Comparison of ENCODE assay signal across 9 mouse cellular contexts in the genomic region with DNA sequence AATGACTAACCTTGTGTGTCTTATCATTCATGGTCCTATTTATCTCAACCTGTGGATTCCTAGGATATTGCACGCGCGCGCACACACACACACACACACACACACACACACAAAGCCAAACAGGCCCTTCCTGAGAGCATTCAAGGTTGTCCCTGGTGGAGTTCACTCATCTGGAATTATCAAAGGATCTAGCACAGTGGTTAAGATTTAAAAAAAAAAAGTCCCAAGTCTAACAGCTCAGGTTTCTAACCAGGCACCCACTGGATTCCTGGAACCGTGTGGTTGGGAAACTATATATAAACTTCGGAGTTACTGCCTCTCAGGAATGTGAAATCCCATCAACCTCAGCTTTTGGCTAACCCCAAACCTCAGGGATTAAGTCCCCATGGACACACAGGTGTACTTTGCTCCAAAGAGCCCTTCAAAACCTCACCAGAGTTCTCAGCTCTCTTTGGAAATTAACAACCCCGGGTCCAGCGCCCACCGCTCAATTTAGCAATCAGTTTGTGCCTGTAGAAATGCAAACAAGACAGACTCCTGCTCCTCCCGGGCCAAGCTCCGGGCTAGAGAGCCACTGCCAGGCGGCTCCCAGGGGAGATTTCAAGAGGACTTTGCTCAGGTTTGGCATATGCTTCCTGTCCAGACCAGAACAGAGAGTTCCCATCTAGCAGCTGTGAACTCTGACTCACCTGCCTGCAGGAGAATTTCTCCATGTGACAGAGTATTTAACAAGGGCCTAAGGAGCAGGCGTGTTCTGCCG.
DNase-seq lines count a peak whose midpoint lies in the region; ATAC-seq lines count a peak whose summit lies in the region.
"Had no signal": no experiment of that assay in that cellular context is flagged by ENCODE, and none has a peak within 500 bp of the region (broad histone marks: within the 10 kb centered on the region; RNA-seq: fewer than 3 reads in every experiment).

No protein-coding gene starts in this region.

- no peak overlapping the region for H3K4me3 ChIP-seq in hindbrain, embryonic 10.5 days
- no peak overlapping the region for H3K4me3 ChIP-seq in hindbrain, embryonic 14.5 days (replicated peaks; ENCODE audit: low read length)
- H3K4me3 ChIP-seq in kidney, embryonic 14.5 days (ENCODE audit: low read length) = no peak overlapping the region
- no peak overlapping the region for H3K4me3 ChIP-seq in lung, embryonic 16.5 days (ENCODE audit: low read length)
- no peak overlapping the region for H3K4me3 ChIP-seq in forebrain, embryonic 15.5 days
- H3K4me3 ChIP-seq: embryonic facial prominence, embryonic 15.5 days had no signal

- peaks cover 7% of the 10 kb centered on the region; the same call in 1 of the 2 replicates for H3K27me3 ChIP-seq in hindbrain, embryonic 10.5 days (ENCODE audit: insufficient read depth, poor library complexity, severe bottlenecking)
- H3K27me3 ChIP-seq in hindbrain, embryonic 14.5 days (ENCODE audit: control insufficient read depth, insufficient read depth, low read length) = no peaks in the 10 kb centered on the region
- H3K27me3 ChIP-seq in kidney, embryonic 14.5 days (ENCODE audit: control insufficient read depth, insufficient read depth, low read length) = no peaks in the 10 kb centered on the region
- no peaks in the 10 kb centered on the region for H3K27me3 ChIP-seq in lung, embryonic 16.5 days (ENCODE audit: control insufficient read depth, insufficient read depth, low read depth, low read length)
- no peaks in the 10 kb centered on the region for H3K27me3 ChIP-seq in forebrain, embryonic 15.5 days
- H3K27me3 ChIP-seq: embryonic facial prominence, embryonic 15.5 days had no signal

- H3K36me3 ChIP-seq in hindbrain, embryonic 10.5 days = no peaks in the 10 kb centered on the region
- no peaks in the 10 kb centered on the region for H3K36me3 ChIP-seq in hindbrain, embryonic 14.5 days (replicated peaks; ENCODE audit: control insufficient read depth, insufficient read depth)
- no peaks in the 10 kb centered on the region for H3K36me3 ChIP-seq in kidney, embryonic 14.5 days (ENCODE audit: control insufficient read depth, insufficient read depth, low read length)
- H3K36me3 ChIP-seq in lung, embryonic 16.5 days (ENCODE audit: control insufficient read depth, insufficient read depth, low read length) = no peaks in the 10 kb centered on the region
- no peaks in the 10 kb centered on the region for H3K36me3 ChIP-seq in forebrain, embryonic 15.5 days
- H3K36me3 ChIP-seq: embryonic facial prominence, embryonic 15.5 days had no signal

- no peak overlapping the region for H3K9ac ChIP-seq in hindbrain, embryonic 14.5 days
- H3K9ac ChIP-seq in kidney, embryonic 14.5 days (ENCODE audit: low read depth, low read length) = no peak overlapping the region; the same call in 1 of the 2 replicates
- H3K9ac ChIP-seq in lung, embryonic 16.5 days (ENCODE audit: low read length) = no peak overlapping the region
- no peak overlapping the region for H3K9ac ChIP-seq in forebrain, embryonic 15.5 days (replicated peaks)
- H3K9ac ChIP-seq: embryonic facial prominence, embryonic 15.5 days had no signal

- no peaks in the 10 kb centered on the region for H3K9me3 ChIP-seq in hindbrain, embryonic 10.5 days
- H3K9me3 ChIP-seq in hindbrain, embryonic 14.5 days (ENCODE audit: control insufficient read depth, low read length) = no peaks in the 10 kb centered on the region
- no peaks in the 10 kb centered on the region for H3K9me3 ChIP-seq in kidney, embryonic 14.5 days (ENCODE audit: control insufficient read depth, low read length)
- no peaks in the 10 kb centered on the region for H3K9me3 ChIP-seq in lung, embryonic 16.5 days (ENCODE audit: control insufficient read depth, low read length)
- no peaks in the 10 kb centered on the region for H3K9me3 ChIP-seq in forebrain, embryonic 15.5 days
- H3K9me3 ChIP-seq: embryonic facial prominence, embryonic 15.5 days had no signal

- H3K27ac ChIP-seq in hindbrain, embryonic 10.5 days = peak overlapping the region; percentile 16; the same call in 1 of the 2 replicates
- no peak overlapping the region for H3K27ac ChIP-seq in hindbrain, embryonic 14.5 days
- H3K27ac ChIP-seq in kidney, embryonic 14.5 days (ENCODE audit: low read depth, low read length) = peak overlapping the region; percentile 76; the same call in 1 of the 2 replicates
- H3K27ac ChIP-seq in lung, embryonic 16.5 days (ENCODE audit: low read length) = peak overlapping the region; percentile 58; the same call in 1 of the 2 replicates
- no peak overlapping the region for H3K27ac ChIP-seq in forebrain, embryonic 15.5 days (replicated peaks)
- H3K27ac ChIP-seq: embryonic facial prominence, embryonic 15.5 days had no signal

- ATAC-seq in hindbrain, embryonic 14.5 days (ENCODE audit: low FRiP score) = no peak
- 0 out of 2 replicates have a peak, but pooled peaks have one; percentile 19 for ATAC-seq in kidney, embryonic 14.5 days (ENCODE audit: low FRiP score, low TSS enrichment)
- peak; percentile 47 for ATAC-seq in lung, embryonic 16.5 days (ENCODE audit: low read depth)
- no peak for ATAC-seq in forebrain, embryonic 15.5 days (replicated peaks)

- DNase-seq in hindbrain, embryonic 10.5 days (ENCODE audit: low spot score) = no peak
- no peak for DNase-seq in hindbrain, embryonic 14.5 days (ENCODE audit: low spot score)
- peak; percentile 98 for DNase-seq in gonadal fat pad, adult 2 months (ENCODE audit: low read depth)
- DNase-seq in right cerebral cortex, postnatal 36 days (ENCODE audit: low spot score in 2 of 2) = no peak
- DNase-seq in left cerebral cortex, adult 9 months (ENCODE audit: low spot score in 2 of 2) = no peak

- WGBS in hindbrain, embryonic 10.5 days = 65% methylated on average over 14 of the region's 14 CpGs
- WGBS in hindbrain, embryonic 14.5 days = 66% methylated on average over 14 of the region's 14 CpGs
- 51% methylated on average over 14 of the region's 14 CpGs for WGBS in kidney, embryonic 14.5 days
- WGBS in lung, embryonic 16.5 days = 49% methylated on average over 14 of the region's 14 CpGs
- WGBS in forebrain, embryonic 15.5 days = 77% methylated on average over 14 of the region's 14 CpGs

- no peak overlapping the region for H3K4me2 ChIP-seq in hindbrain, embryonic 14.5 days (replicated peaks)
- no peak overlapping the region for H3K4me2 ChIP-seq in kidney, embryonic 14.5 days (replicated peaks; ENCODE audit: low read depth, low read length)
- H3K4me2 ChIP-seq in lung, embryonic 16.5 days (ENCODE audit: low read depth, low read length) = no peak overlapping the region
- no peak overlapping the region for H3K4me2 ChIP-seq in forebrain, embryonic 15.5 days (replicated peaks)
- H3K4me2 ChIP-seq: embryonic facial prominence, embryonic 15.5 days had no signal

- H3K4me1 ChIP-seq in hindbrain, embryonic 10.5 days (replicated peaks) = peaks cover 13% of the 10 kb centered on the region
- H3K4me1 ChIP-seq in hindbrain, embryonic 14.5 days (replicated peaks; ENCODE audit: control insufficient read depth, insufficient read depth, low read length) = no peaks in the 10 kb centered on the region
- H3K4me1 ChIP-seq in kidney, embryonic 14.5 days (ENCODE audit: control insufficient read depth, insufficient read depth, low read length) = peaks cover 10% of the 10 kb centered on the region; the same call in 1 of the 2 replicates
- peaks cover 10% of the 10 kb centered on the region for H3K4me1 ChIP-seq in lung, embryonic 16.5 days (replicated peaks; ENCODE audit: control insufficient read depth, insufficient read depth, low read length)
- no peaks in the 10 kb centered on the region for H3K4me1 ChIP-seq in forebrain, embryonic 15.5 days

Comparison
In these comparisons a context has a peak if more than half of its experiments do, and no peak if none do; other contexts are left out.
1. H3K27ac ChIP-seq: peak in hindbrain, embryonic 10.5 days (single experiment), kidney, embryonic 14.5 days (single experiment) and lung, embryonic 16.5 days (single experiment); none in hindbrain, embryonic 14.5 days (single experiment) and forebrain, embryonic 15.5 days (single experiment).
2. ATAC-seq: peak in kidney, embryonic 14.5 days (single experiment) and lung, embryonic 16.5 days (single experiment); none in hindbrain, embryonic 14.5 days (single experiment) and forebrain, embryonic 15.5 days (single experiment).